Mouse (Mus musculus): ENCODE measurements at regions not wholly inside any gene's neighbourhood (a gene's known extent, or its start where the extent isn't known, plus 50 kb on each side); places are given as distances from the start of the nearest gene placed in this dataset.

DNA sequence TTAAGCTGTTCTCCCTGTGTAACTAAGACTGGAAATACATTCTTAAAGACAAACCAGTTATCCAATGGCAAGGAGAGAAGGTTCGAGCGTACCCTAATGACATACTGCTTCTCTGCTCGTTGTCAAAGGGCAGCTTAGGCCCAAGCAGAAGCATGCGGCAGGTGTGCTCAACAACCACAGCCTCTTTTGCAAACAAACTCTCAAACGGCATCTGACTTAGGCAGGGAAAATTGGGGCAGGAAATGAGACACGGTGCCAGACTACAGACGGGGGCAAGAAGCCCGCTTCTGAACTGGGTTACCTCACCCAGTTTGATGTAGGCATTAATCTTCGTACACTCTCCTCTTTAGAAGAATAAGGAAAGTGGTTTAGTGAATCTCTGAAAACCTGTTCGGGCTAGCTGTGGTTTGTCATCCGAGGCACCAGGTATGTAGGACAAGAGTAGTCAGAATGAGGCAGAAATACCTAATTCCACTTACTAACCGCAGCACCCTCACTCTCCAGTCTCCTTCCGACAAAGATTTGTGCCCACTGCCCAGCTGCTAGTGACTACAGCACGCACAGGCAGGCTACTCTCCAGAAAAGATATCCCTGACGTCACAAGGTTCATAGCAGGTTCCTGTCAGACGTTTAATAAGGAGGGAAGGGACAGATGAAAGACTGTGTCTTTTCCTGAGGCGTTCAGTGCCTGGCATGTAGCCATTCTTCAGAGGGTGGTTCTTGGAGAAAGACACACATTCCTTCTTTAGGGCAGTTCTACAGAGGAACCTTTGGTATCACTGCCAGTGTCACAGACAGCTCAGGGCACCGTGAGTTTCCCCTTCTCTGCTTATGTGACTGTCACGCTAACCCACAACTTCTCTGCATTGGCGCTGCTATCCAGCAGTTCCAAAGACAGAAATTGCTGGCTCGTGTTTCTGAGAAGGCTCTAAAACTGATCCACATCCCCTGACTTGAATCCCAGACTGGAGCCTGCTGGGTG, 175.8 kb downstream of the Tmx1 start:
- DNase-seq (ENCODE audit: low spot score in 2 of 2), result no peak

DNA sequence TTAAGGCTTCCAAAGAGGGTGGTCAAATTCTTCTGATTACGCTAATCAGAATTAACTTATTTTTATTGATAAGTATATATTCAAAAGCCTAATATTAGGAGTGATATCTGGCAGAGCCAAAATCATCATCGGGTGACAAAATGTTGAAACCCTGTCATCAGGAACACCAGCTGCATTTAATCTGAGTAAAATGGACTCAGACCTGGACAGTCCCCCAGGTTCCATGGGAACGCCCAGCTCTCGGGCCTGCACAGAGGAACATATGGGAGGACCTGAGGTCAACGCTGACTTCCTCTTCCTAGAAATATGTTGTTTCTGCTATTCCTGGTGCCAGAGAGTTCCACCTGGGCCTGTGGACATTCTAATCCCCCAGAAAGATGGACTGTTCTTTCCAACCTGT, 176.5 kb downstream of the Tmx1 start:
- no peak for DNase-seq (ENCODE audit: low spot score in 2 of 2)

DNA sequence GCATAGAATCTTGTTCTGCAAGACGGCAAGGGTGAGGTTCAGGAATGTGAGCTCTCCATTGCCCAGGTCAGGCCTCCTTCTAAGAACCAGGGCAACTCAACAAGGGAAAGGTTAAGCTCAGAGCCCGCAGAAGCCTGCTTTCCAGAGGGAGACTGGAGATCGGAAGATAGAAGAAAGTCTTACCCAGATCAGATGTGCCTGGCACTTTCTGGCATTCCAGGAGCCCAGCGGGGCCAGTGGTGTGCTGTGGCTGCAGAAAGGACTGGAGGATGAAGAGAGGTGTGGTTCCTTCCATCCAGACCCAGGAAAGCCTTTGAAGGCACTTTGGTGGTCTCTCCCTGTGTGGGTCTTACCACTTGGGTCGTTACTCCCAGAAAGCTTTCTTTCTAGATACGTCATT, 178.4 kb downstream of the Tmx1 start:
- DNase-seq (ENCODE audit: low spot score in 2 of 2), result no peak

DNA sequence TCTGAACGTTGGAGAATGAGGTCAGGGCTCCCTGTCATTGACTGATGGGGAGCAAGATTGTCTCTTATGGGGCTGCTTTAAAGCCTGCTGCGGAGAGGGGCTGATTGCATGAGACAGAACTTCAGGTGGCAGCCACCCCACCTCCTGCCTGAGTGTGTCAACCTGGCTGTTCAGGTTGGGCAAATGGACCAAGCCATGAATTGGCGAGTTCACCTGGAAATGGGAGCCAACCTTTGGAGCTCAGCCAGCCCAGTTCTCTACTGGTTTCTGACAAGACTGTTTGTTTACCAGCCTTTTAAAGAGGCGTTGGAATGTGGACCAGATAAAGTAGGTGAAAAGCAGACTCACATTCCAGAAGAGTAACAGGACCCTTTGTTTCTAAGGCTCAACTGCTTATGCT, 180.3 kb downstream of the Tmx1 start:
- DNase-seq (ENCODE audit: low spot score in 2 of 2), result no peak

DNA sequence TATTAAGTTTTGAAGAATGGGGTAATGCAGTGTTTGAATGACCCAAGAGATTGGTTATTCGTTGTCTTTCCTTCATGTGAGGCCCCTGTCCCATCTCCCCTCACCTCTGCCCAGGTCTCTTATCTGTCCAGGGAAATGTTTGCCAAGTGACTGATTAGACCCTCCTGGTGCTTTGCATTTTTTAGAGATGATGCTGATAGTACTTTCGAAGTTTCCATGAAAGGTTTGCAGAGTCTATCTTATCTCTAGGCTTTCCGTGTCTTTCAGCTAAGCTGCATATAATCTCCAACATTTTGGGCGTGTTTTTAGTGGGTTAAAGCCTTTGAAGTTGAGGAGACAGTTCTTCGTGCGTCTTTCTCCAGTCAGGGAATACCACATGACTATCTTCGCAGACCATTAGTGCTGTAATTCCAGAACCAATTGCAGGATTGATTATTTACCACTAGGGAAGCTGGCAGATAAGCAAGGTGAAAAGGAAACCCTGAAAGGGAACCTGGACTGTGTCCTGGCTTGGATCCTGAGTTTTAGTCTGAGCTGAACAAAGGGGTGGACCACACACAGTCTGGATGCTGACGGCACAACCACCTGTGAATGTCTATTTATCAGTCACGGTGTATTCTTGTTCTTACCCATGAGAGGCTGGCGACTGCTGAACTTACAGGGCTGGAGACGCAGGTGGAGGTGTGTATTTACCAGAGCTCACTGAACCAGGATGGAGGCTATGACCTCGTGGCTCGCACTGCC, 180.9 kb downstream of the Tmx1 start:
- DNase-seq (ENCODE audit: low spot score in 2 of 2), result no peak

DNA sequence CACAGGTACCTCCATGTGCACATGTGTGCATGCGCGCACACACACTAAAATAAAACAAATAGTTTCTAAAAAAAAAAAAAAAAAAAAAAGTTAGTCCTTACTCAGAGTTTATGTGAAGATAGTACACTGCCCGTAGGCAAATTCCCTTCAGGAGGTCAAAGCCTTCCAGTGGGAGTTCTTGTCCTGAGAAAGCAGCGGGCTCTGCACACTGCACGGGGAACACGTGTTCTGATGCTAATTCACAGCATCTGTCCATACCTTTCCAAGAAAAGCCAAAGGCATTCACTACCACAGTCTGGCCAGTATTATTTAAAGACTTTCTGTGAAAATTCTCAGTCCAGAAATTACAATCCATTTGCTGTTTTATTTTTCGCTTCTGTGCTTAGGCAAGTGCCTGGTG, 183.1 kb downstream of the Tmx1 start:
- no peak for DNase-seq (ENCODE audit: low spot score in 2 of 2)

DNA sequence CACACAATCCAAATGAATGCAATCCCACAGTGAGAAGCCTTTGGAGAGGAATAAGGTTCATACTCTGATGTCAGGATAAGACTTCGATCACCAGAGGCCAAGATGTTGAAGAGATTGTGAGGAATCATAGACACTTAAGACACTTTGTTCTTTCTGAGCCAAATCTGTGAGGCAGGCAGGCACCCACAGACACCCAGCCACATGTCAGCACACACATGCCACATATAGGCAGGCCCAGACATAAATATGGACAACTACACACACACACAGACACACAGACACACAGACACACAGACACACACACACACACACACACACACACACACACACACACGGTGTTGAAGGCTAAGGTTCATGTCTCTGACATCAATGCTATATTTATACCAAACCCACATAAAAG, 185.1 kb upstream of the Frmd6 start:
- DNase-seq (ENCODE audit: low spot score in 2 of 2), result no peak

DNA sequence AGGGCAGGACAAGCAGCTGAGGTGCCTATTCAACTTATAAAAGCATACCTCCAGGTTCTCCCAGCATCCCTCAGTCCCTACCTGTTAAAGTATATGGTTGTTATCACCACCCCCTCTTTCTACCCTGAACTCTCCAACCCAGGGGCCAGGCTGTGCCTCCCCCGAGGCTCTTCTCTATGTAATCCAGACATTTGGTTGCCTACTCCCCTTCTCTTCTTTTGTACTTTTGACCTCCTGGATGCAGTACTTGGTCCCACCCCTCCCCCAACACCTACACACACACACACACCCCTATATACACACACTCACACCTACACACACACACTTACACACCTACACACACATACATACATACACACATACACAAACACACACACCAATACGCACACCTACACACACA, 180.4 kb upstream of the Frmd6 start:
- DNase-seq (ENCODE audit: low spot score in 2 of 2), result no peak

DNA sequence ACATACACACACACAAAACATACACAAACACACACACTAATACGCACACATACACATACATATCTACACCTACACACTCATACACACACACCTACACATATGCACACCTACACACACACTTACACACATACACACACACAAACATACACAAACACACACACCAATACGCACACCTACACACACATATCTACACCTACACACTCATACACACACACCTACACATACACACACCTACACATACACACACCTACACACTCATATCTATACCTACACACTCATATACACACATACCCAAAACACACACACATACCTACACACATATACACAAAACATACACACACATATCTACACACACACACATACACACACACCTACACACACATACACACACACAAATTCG, 179.9 kb upstream of the Frmd6 start:
- DNase-seq (ENCODE audit: low spot score in 2 of 2), result no peak

DNA sequence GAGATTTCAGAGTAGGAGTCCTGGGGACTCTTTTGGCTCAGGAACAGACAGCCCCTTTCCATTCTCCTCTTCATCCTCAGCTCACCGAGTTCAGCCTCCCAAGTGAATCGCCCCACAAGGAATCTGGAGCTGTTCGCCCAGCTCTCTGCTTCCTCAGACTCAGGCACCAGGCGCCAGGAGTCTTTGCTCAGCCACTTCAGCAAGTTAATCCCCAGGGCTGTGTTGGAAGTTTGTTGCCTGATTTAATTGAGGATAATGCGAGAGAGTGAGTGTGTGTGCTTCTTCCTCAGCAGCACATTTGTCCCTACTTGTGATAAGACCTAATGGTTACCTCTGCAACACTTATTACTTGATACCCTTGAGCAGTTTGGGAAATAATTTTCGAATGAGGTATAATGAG, 177.8 kb upstream of the Frmd6 start:
- no peak for DNase-seq (ENCODE audit: low spot score in 2 of 2)

DNA sequence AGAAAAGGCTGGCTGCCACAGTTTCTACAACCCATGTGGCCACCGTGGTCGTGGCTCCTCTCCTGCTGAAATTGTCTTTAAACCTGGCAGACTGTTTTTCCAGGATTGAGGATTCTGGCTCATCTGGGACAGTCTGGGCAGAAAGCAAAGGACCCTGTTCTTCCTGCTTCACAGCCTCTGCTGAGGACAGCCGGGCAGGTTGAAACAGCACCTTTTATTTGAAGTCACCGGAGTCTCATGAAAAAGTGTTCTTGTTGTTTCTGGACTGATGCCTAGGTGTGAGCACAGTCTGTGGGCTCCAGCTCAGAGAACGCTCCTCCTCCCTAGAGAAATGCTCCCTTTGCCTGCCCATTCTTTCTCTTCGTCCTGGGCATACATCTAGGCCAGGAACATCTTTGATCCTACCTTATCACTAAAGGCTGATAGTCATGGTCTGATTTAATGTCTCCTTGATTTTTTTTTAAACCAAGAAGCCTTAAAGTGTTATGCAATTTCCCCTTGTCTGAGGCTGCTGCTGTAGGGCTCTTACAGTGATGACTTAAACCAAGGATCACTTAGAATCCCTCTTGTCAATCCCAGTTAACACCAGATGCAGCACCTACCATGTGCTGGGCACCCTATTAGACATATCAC, 177.0 kb upstream of the Frmd6 start:
- DNase-seq (ENCODE audit: low spot score in 2 of 2), result no peak

DNA sequence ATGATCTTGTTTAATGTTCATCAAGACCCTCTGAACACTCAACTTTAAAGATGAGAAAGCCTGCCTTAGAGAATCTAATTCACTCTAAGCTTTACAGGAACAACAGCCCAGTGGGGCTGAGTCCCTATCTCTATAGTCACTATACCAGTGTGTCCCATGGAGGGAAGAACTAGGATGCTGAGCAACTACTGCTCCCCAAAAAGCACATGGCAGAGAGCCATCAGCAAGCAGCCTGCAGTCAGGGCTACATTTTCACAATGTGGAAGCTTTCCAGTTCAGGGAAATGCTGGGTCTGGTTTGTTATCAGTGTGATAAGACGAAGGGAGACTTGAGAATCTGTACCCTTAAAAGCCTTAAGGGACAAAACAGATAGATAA, 176.5 kb upstream of the Frmd6 start:
- DNase-seq (ENCODE audit: low spot score in 2 of 2), result no peak

DNA sequence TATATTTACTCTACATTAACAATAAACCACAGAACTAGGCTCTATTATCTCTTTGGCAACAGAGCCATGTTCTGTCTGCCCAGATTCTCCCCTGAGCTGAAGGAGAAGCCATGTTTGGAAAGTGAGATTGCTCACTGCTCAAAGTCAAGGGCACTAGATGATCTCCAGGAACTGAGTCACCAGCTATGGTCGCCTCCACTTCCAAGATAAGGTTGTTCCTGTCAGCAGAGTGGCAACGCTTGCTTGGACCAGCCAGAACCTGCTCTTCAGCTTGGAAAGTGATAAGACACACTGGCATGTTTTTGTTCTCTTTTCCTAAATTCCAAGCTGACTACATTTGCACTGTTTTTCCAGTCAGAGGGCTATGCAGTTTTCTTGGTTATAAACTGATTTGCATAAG, 175.6 kb upstream of the Frmd6 start:
- DNase-seq (ENCODE audit: low spot score in 2 of 2), result no peak

DNA sequence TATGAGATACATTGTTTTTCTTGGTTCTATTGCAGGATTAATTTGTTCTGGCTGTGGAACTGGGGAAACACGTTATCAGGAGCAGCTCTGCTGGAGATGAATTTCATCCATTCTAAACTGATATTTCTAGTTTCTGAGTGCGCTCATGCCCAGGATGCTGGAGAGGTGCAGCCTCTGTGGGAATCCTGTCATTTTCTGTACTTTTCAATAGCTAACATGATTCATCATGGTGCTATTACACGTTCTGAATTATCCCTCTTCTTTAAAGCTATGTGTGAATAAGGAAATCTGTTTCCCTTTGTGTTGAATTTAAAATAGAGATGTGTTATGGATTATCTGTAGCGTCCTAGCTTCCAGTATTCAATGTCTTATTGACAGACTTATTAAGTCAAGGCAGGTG, 174.8 kb upstream of the Frmd6 start:
- DNase-seq (ENCODE audit: low spot score in 2 of 2), result no peak

DNA sequence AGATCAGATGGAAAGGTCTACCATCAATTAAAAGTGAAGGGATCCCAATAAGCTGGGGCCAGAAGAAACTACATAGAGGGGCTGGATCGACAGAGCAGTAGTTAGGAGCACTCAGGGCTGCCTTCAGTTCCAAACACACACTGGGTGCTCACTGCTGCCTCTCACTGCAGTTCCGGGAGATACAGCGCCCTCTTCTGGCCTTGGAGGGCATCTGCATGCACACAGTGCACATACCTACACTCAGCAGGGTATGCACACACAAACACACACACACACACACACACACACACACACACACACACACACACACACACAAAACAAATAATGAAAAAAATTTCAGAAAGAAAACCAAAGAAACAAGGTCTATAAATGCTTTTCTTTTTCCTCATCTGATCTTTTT, 172.6 kb upstream of the Frmd6 start:
- no peak for DNase-seq (ENCODE audit: low spot score in 2 of 2)

DNA sequence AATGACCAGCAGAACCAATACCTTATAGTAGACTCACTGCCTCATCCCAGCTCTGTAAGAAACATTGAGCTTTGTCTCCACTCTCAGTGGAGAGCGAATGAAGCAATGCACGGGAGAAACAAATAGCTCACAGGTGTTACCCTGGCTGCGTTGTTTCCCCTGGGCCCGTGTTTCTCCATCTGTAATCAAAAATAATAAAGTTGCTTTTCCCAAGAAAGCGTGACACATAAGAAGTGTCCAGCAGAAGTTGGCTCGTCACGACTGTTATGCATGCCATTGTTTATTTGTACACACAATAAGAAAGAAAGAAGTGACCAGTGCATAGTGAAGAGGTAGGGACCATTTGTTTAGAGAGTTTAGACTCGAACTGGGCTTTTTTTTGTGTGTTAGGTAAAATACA, 171.3 kb upstream of the Frmd6 start:
- no peak for DNase-seq (ENCODE audit: low spot score in 2 of 2)

DNA sequence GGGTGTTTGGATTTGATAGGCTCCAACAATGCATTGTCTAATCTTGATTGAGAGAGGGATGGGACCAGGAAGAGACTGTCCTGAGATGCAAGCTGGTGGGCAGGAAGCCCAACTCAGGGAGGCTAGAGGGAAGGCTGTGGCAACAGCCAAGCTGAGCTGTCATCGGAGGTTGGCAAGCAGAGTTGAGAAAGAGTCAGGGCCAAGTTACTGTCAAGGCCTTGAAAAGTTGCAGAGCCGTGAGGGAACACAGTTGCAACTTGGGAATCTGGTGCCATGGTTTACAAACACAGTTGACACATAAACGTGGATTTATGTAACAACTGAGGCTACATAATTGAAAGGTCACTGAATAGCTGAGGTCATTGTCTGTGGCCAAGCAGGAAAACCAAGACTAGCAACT, 170.8 kb upstream of the Frmd6 start:
- DNase-seq (ENCODE audit: low spot score in 2 of 2), result no peak

DNA sequence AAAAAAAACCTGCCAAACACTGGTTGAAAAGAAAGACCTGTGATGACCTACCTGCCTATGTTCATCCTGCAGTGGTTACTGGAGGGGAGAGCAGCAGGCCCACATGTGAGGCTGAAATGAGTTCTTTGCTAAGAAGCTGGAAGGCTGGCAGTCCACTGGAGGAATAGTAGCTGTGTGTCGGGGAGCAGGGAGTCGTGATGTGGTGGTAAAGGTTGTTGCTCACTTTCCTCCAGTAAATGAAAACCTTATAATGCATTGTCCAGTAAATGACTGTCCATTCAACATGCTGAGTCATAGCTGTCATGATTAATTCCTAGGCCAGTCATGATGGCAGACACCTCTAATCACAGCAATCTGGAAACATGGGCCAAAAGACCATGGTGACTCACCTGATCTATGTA, 169.9 kb upstream of the Frmd6 start:
- DNase-seq (ENCODE audit: low spot score in 2 of 2), result no peak

DNA sequence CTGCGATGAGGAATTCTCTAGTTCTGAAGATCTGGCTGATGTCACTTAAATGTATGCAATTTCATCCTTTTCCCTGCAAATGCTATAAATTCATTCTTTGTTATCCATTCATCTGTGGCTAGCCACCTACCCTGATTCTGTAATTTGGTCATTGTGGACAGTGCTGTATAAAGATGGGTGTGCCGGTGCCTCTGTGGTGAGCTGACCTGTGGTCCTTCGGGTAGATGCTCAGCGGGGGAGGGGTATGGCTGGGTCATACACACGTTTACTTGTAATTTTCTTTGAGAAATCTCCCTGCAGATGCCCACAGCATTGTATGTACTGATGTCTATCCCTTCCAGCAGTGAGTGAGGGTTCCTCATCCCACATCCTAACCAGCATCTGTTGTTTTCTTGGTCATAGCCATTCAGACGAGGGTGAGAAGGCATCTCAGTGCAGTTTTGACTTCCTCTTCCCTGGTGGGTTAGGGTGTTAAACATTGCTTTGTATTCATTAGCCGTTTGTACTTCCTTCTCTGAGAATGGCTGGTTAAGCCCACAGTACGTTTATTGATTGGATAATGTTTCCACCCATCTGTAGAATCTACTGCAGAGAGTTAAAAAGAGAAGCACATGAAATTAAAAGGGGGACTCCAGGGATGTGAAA, 169.3 kb upstream of the Frmd6 start:
- DNase-seq (ENCODE audit: low spot score in 2 of 2), result no peak

DNA sequence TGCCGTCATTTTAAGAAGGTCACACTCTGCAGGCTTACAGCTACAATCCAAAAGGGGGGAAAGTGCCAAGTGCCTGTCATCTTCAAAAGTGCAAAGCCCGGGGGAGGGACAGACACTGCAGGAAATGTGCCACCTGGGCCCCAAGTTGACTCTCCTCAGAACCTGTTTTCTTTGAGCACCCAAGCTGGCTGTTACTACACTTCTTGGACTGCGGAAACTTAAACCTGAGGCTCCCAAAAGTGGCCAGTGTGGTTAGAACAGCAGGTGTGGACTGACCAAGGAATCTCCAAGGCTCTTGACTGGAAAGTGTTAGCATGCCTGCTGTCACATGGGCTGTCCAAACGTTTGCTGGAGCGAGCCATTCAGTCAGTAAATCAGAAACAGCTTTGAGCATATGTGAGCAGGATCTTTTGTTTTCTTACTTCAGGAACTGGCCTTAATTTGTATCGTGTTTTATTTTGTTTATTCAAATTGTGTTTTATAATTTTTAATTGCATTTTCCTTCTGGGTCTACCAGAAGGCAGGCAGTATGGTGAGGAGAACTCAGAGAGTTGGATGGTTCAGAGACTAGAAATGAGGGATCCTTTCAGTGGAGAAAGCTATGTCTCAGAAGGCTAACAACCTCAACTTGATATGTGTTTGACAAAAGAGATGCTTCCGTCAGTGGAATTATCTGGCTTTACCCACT, 168.4 kb upstream of the Frmd6 start:
- DNase-seq (ENCODE audit: low spot score in 2 of 2), result no peak

DNA sequence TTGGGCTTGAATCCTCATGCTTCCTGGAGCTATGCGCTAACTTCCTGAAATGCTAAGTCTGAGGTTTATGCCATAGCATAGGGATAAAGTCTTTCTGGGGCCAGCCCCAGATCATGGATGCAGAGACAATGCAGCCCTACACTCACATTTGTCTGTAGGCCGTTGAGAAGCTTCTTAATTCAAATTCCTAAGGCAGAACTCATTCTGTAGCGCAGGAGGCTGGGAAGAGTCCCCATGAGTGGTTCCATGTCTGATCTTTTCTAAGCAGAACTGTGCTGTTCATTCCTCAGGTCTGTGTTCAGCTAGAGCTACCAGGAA, 167.9 kb upstream of the Frmd6 start:
- DNase-seq (ENCODE audit: low spot score in 2 of 2), result no peak

DNA sequence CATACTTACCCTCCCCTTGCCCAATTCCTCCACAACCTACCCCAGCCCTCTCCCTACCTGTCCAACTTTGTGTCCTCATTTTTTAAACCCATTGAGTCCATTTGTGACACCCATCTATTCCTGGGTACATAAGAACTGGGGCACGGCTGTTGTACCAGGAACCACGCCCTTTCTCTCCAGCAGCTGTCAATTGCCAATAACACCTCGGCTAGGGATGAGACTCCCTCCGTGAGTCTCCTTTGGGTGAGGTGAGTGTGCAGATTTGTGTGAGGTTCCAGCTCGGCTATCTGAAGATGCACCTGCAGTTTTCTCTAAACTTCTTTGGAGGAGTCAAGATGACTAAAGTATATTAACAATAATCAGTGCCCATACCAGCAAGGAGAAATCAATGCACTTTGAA, 167.2 kb upstream of the Frmd6 start:
- DNase-seq (ENCODE audit: low spot score in 2 of 2), result no peak

Data from spleen, postnatal 14 days (tissue).